Mouse (Mus musculus) brain, embryonic 14.5 days (tissue): ENCODE measurements around the gene Cdr1. TPM values are rescaled to one million over a fixed set of nuclear protein-coding genes. Genes with fewer than 3 reads are reported as not detected.

Experiments used
- DNase-seq: peaks from one replicate; pipeline ENCODE4 v3.0.0-alpha.2; 2011; ENCODE audit warnings: low read depth
- CTCF ChIP-seq: fragments of 200-500 bp; IDR thresholded peaks from 2 replicates; pipeline ENCODE4 v1.5.1; 2012; ENCODE audit warnings: inconsistent platforms, mild to moderate bottlenecking, moderate library complexity, borderline replicate concordance; ENCODE audit not compliant: insufficient read depth, insufficient read length; ENCODE audit errors: extremely low read depth
- POLR2A ChIP-seq: fragments of 200-500 bp; IDR thresholded peaks from 2 replicates; pipeline ENCODE4 v1.6.1; 2012; ENCODE audit warnings: mild to moderate bottlenecking, inconsistent platforms, borderline replicate concordance; ENCODE audit not compliant: poor library complexity, insufficient read depth, insufficient read length, severe bottlenecking; ENCODE audit errors: extremely low read depth
- polyA plus RNA-seq: library from polyadenylated mRNA; depleted of rRNA; stranded (reverse); fragments of >200 nt; gene quantifications from 2 replicates; pipeline ENCODE4 v1.2.3, GENCODE M21; 2012; rRNA removed

The Cdr1 gene
- polyA plus RNA-seq: 0.24 and 1.1 TPM in 2 replicates

DNA sequence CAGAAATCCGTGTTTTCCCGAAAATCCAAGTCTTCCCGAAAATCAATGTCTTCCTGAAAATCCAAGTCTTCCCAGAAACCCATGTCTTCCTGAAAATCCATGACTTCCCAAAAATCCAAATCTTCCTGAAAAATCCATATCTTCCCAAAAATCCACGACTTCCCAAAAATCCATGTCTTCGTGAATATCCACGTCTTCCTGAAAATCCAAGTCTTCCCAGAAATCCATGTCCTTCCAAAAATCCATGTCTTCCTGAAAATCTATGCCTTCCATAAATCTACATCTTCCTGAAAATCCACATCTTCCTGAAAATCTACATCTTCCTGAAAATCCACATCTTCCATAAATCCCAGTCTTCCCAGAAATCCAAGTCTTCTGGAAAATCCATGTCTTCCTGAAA lies at the start of gene Cdr1:
Gene Cdr1 (minus strand): TSS at position 101 of the 400 bp plus-strand sequence.
- no peak for TF ChIP-seq CTCF
- TF ChIP-seq POLR2A: no peak
- no peak for DNase-seq

DNA sequence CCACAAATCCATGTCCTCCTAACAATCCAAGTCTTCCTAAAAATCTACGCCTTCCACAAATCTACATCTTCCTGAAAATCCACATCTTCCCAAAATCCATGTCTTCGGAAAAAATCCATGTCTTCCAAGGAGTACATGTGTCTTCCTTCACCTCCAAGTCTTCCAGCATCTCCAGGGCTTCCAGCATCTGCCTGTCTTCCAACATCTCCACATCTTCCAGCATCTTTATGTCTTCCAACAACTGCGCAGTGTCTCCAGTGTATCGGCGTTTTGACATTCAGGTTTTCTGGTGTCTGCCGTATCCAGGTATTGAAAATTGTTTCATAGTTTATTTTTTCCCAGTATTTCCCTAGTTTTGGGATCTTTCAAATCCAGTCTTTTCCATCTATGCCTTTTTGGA lies 511 bp upstream of the Cdr1 start:
- TF ChIP-seq POLR2A (no peak), CTCF (no peak)
- no peak for DNase-seq

DNA sequence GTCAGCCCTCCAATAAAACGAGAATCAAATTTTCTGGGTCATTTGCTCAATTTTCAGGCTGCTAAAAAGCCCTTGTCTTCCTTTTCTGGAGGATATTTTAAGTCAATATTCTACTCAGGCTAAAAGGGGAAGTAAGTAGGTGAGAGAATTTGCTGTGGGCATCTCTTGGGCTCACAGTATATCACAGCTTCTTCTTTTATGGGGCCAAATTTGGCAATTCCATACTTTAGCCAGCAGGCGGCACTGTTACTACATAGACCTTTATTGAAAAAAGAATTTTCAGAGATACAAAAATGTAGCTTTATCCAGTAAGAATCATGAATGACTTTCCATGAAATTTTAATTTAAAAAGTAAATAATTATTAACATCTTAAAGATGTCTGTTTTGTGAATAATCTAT lies 18.8 kb downstream of the Cdr1 start:
- TF ChIP-seq CTCF: peak; percentile 42; the same call in 1 of the 2 replicates
- TF ChIP-seq POLR2A: no peak
- DNase-seq: peak; percentile 54

DNA sequence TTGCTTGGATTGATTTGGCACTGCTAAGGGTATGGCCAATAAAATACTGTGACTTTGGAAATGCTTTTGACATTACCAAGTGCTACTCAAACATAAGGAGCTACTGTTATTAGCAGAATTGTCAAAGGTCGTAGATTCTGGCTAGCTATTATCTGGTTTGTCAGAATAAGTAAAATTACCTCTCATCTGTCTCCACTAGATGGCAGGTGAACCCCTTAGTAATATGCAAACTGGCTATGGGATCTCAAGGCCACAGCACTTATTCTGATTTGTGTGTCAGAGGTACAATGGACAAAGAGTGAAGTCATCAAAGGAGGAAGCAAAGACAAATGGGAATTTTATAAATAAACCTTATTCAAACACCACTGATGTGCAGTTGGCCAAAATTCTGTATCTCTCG lies 24.1 kb downstream of the Cdr1 start:
- DNase-seq: peak; percentile 53
- TF ChIP-seq CTCF (no peak; the same call in 1 of the 2 replicates), POLR2A (no peak)

DNA sequence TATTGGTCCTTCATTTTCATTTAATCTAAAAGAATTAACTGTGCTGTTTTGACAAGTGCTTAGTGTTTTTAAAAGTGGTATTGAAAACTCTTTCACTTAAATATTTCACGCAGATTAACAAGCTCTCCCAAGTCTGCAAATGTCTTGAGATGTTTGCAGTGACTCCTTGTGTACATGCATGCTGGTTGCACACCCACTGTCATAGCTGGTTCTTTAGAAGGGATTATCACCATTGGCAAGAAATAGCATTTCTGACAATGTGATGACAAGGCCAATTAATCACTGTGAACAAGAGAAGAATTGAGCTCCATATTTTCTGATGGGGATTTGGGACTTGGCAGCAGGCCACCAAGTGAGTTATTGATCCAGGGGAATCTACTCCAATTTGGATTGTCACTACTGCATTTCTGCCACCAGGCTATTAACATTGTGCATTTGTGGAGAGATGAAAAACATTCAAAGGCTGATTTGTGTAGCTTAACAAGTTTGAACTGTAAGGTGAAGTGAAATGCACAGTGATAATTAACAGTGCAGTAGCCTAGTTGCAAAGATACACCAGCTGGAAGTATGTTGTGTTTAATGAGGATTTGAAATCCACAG lies 30.6 kb downstream of the Cdr1 start:
- no peak for TF ChIP-seq POLR2A
- TF ChIP-seq CTCF: no peak
- DNase-seq: peak; percentile 85

DNA sequence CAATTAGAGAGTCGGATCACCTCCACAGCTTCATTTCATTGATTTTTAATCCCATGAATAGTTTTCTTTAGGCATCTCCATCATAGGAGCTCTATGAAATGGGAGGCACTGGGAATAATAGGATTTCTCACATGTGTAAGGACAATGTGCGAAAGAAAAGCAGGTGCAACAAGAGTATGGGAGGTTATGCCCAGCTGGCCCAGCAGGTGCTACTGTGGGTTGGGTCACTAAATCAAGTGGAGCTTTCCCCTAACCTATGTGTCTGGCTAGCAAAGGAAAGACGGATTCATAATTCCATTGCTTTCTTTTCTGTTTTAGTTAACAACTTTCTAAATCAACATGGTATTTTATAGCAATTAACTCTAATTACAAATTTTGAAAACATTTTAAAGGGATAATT lies 31.1 kb downstream of the Cdr1 start:
- peak; percentile 40 for DNase-seq
- TF ChIP-seq CTCF (no peak), POLR2A (no peak)

DNA sequence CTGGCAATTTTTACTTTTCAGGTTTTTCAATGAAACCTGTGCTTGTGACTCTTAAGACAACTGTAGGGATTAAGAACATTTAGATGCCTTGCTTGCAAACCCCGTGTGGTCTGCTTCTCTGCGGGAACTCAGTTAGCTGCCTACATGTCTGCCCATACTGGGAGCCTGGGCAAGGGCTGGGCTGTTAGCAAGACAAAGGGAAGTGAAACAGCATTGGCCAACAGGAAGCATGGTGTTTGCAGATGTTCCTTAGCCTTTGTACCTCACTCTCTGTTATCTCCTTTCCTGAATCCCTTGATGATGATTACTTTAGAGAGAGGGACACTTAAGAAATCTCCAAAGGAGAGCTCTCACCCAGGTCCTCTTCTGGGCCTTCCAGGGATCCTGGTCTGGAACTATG lies 38.8 kb downstream of the Cdr1 start:
- no peak for DNase-seq
- no peak for TF ChIP-seq POLR2A
- no peak for TF ChIP-seq CTCF

DNA sequence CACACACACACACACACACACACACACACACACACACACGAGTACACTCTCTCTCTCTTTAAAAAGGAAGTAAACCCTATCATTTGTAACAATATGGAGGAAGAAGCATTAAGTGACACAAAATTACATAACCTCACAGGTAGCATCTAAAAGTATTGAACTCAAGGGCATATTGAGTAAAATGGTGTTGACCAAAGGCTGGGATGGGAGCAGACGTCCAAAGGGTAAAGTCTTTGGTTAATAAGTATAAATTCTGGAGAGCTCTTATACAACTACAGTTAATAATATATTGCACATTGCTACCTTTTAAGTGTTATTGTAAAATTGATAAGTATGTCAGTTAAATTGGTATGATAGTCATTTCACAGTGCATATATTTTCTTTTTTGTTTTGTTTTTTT lies 39.9 kb downstream of the Cdr1 start:
- DNase-seq: no peak
- TF ChIP-seq POLR2A: no peak

DNA sequence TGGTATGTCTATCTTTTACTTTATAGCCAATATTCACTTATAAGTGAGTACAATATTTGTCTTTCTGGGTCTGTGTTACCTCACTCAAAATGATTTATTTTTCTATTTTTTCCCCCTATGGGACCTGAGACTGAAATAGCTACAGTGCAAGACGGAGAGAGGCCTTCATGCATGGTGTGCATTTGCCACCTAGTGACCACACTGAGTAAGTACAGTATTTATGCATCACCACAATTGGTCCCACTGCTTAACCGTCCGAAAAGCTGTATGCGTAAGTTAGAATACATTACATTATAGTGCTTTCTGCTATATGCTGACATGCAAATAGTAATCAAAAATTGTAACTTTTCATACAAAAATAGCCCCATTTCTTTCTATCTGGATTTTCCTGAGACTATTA lies 50.8 kb downstream of the Cdr1 start:
- DNase-seq: peak; percentile 18

More for the DNA sequence above, 50.8 kb downstream of the Cdr1 start:
- no peak for TF ChIP-seq POLR2A
- peak; percentile 34; the same call in 1 of the 2 replicates for TF ChIP-seq CTCF
